Mouse (Mus musculus) midbrain, embryonic 11.5 days (tissue): ENCODE results near the gene Pias1. TPM values are rescaled to one million over a fixed set of nuclear protein-coding genes. Genes with fewer than 3 reads are reported as not detected.

Experiments used
- ATAC-seq: fragments of 200-750 bp; cut with Nextera tagmentation; 2 replicates; pipeline ENCODE4 v1.8.0; 2017; ENCODE audit warnings: moderate TSS enrichment, moderate library complexity; ENCODE audit not compliant: low FRiP score
- DNase-seq: peaks from one replicate; pipeline ENCODE4 v3.0.0; 2015; ENCODE audit warnings: low spot score; ENCODE audit errors: missing footprints
- H3K27ac ChIP-seq: fragments of 300-500 bp; sonication (generic); 2 replicates; pipeline ENCODE4 v1.5.1; 2014; ENCODE audit warnings: low read depth, low read length
- H3K27me3 ChIP-seq: fragments of 300-500 bp; sonication (generic); 2 replicates; pipeline ENCODE4 v1.6.1; 2014; ENCODE audit warnings: mild to moderate bottlenecking, low read length, moderate library complexity, mixed read lengths; ENCODE audit not compliant: control insufficient read depth, insufficient read depth
- H3K36me3 ChIP-seq: fragments of 300-500 bp; sonication (generic); 2 replicates; pipeline ENCODE4 v1.6.1; 2014; ENCODE audit warnings: mild to moderate bottlenecking, low read length, moderate library complexity, mixed read lengths; ENCODE audit not compliant: control insufficient read depth, insufficient read depth
- H3K4me1 ChIP-seq: fragments of 300-500 bp; sonication (generic); 2 replicates; pipeline ENCODE4 v1.6.1; 2014; ENCODE audit warnings: low read length; ENCODE audit not compliant: control insufficient read depth, insufficient read depth
- H3K4me2 ChIP-seq: fragments of 300-500 bp; sonication (generic); 2 replicates; pipeline ENCODE4 v1.6.1; 2014; ENCODE audit warnings: mild to moderate bottlenecking, moderate library complexity
- H3K4me3 ChIP-seq: fragments of 300-500 bp; sonication (generic); 2 replicates; pipeline ENCODE4 v1.5.1; 2014; ENCODE audit warnings: low read depth, low read length
- H3K9ac ChIP-seq: fragments of 300-500 bp; sonication (generic); 2 replicates; pipeline ENCODE4 v1.6.1; 2014; ENCODE audit warnings: low read length
- H3K9me3 ChIP-seq: fragments of 300-500 bp; sonication (generic); 2 replicates; pipeline ENCODE4 v1.6.1; 2016; ENCODE audit warnings: low read length; ENCODE audit not compliant: control insufficient read depth
- WGBS: fragments of 180-500 bp; shearing (Covaris S2); extraction: QIAGEN DNeasy Blood & Tissue Kit; methylation state at CpG from one replicate; pipeline ENCODE4 v1.1.7; 2014; 5-methylcytosine and 5-hydroxymethylcytosine counted together
- polyA plus RNA-seq: library from polyadenylated mRNA; unstranded; fragments of >200 nt; fragmentation: Nextera tagmentation; extraction: Ambion mirVana; gene quantifications from 2 replicates; pipeline ENCODE4 v1.2.1, GENCODE M21; 2014

Gene Pias1
- 73.3 and 74.5 TPM in 2 replicates for polyA plus RNA-seq

GRCm38 (mm10) chr9:62987824-62988223 lies at the start of gene Pias1:
Gene Pias1 (minus strand): TSS chr9:62987924.
- H3K36me3 ChIP-seq, result no peaks in the 10 kb centered on the region
- H3K4me2 ChIP-seq, result no peak within 1 kb of the TSS
- no peaks in the 10 kb centered on the region for H3K9me3 ChIP-seq
- no peaks in the 10 kb centered on the region for H3K27me3 ChIP-seq
- H3K4me1 ChIP-seq, result no peaks in the 10 kb centered on the region
- no peak for DNase-seq
- no peak within 1 kb of the TSS for H3K4me3 ChIP-seq
- ATAC-seq, result no peak
- no peak within 1 kb of the TSS for H3K9ac ChIP-seq
- WGBS, result 89% methylated on average over 5 of the region's 5 CpGs
- no peak within 1 kb of the TSS for H3K27ac ChIP-seq

GRCm38 (mm10) chr9:63035431-63035830 lies 47.7 kb upstream of the Pias1 start:
- H3K27ac ChIP-seq, result no peak overlapping the region
- no peaks in the 10 kb centered on the region for H3K27me3 ChIP-seq
- no peaks in the 10 kb centered on the region for H3K36me3 ChIP-seq
- H3K9me3 ChIP-seq, result no peaks in the 10 kb centered on the region
- no peak overlapping the region for H3K4me2 ChIP-seq
- ATAC-seq, result no peak
- no peaks in the 10 kb centered on the region for H3K4me1 ChIP-seq
- no peak for DNase-seq
- H3K9ac ChIP-seq, result no peak overlapping the region
- WGBS, result 93% methylated on average over 2 of the region's 2 CpGs
- H3K4me3 ChIP-seq, result no peak overlapping the region

- H3K4me2 ChIP-seq, result no peak overlapping the region
- H3K4me3 ChIP-seq, result no peak overlapping the region
- H3K4me1 ChIP-seq, result no peaks in the 10 kb centered on the region
- DNase-seq (no peak), ATAC-seq (no peak)
- no peak overlapping the region for H3K27ac ChIP-seq
- no peaks in the 10 kb centered on the region for H3K9me3 ChIP-seq
- WGBS, result 72% methylated on average over 13 of the region's 13 CpGs
- H3K27me3 ChIP-seq, result no peaks in the 10 kb centered on the region
- no peaks in the 10 kb centered on the region for H3K36me3 ChIP-seq
- H3K9ac ChIP-seq, result no peak overlapping the region
These were observed 43.5 kb upstream of the Pias1 start for GRCm38 (mm10) chr9:63031011-63031782.

- WGBS, result 87% methylated on average over 1 of the region's 1 CpGs
These were observed 34.8 kb upstream of the Pias1 start for GRCm38 (mm10) chr9:63022486-63022885.

GRCm38 (mm10) chr9:63007371-63007770 lies 19.6 kb upstream of the Pias1 start:
- Histone ChIP-seq H3K36me3 (no peaks in the 10 kb centered on the region), H3K4me1 (no peaks in the 10 kb centered on the region), H3K4me3 (no peak overlapping the region), H3K27ac (no peak overlapping the region), H3K9me3 (no peaks in the 10 kb centered on the region), H3K4me2 (no peak overlapping the region), H3K27me3 (no peaks in the 10 kb centered on the region), H3K9ac (no peak overlapping the region)
- no peak for ATAC-seq
- 85% methylated on average over 4 of the region's 4 CpGs for WGBS
- no peak for DNase-seq

More at GRCm38 (mm10) chr9:63022486-63022885, 34.8 kb upstream of the Pias1 start:
- Histone ChIP-seq H3K4me2 (no peak overlapping the region), H3K27ac (no peak overlapping the region), H3K9me3 (no peaks in the 10 kb centered on the region), H3K9ac (no peak overlapping the region), H3K36me3 (no peaks in the 10 kb centered on the region), H3K27me3 (no peaks in the 10 kb centered on the region), H3K4me1 (no peaks in the 10 kb centered on the region), H3K4me3 (no peak overlapping the region)
- ATAC-seq (no peak), DNase-seq (no peak)

- Histone ChIP-seq H3K4me3 (no peak overlapping the region), H3K4me1 (no peaks in the 10 kb centered on the region), H3K27ac (no peak overlapping the region), H3K36me3 (no peaks in the 10 kb centered on the region), H3K27me3 (no peaks in the 10 kb centered on the region), H3K9ac (no peak overlapping the region), H3K4me2 (no peak overlapping the region), H3K9me3 (no peaks in the 10 kb centered on the region)
- no peak for ATAC-seq
- 83% methylated on average over 6 of the region's 6 CpGs for WGBS
- no peak for DNase-seq
These were observed 18.5 kb upstream of the Pias1 start for GRCm38 (mm10) chr9:63006081-63006820.

- Histone ChIP-seq H3K27ac (no peak overlapping the region), H3K4me3 (no peak overlapping the region), H3K9me3 (no peaks in the 10 kb centered on the region), H3K27me3 (no peaks in the 10 kb centered on the region), H3K9ac (no peak overlapping the region), H3K4me1 (no peaks in the 10 kb centered on the region), H3K36me3 (no peaks in the 10 kb centered on the region), H3K4me2 (no peak overlapping the region)
- ATAC-seq, result no peak
- WGBS, result 62% methylated on average over 3 of the region's 3 CpGs
- DNase-seq, result no peak
These were observed 10.8 kb upstream of the Pias1 start for GRCm38 (mm10) chr9:62998561-62998960.

GRCm38 (mm10) chr9:62997626-62998025 lies 9.9 kb upstream of the Pias1 start:
- Histone ChIP-seq H3K9ac (no peak overlapping the region), H3K4me2 (no peak overlapping the region), H3K27ac (no peak overlapping the region), H3K4me3 (no peak overlapping the region), H3K4me1 (no peaks in the 10 kb centered on the region), H3K9me3 (no peaks in the 10 kb centered on the region), H3K36me3 (no peaks in the 10 kb centered on the region), H3K27me3 (no peaks in the 10 kb centered on the region)
- 87% methylated on average over 3 of the region's 3 CpGs for WGBS
- ATAC-seq (no peak), DNase-seq (no peak)

GRCm38 (mm10) chr9:62995186-62995585 lies 7.5 kb upstream of the Pias1 start:
- Histone ChIP-seq H3K27ac (no peak overlapping the region), H3K9me3 (no peaks in the 10 kb centered on the region)
- ATAC-seq, result no peak

More at GRCm38 (mm10) chr9:62995186-62995585, 7.5 kb upstream of the Pias1 start:
- H3K27me3 ChIP-seq, result no peaks in the 10 kb centered on the region
- 73% methylated on average over 2 of the region's 2 CpGs for WGBS
- H3K9ac ChIP-seq, result no peak overlapping the region
- no peaks in the 10 kb centered on the region for H3K4me1 ChIP-seq
- DNase-seq, result no peak
- H3K4me3 ChIP-seq, result no peak overlapping the region
- H3K36me3 ChIP-seq, result no peaks in the 10 kb centered on the region
- no peak overlapping the region for H3K4me2 ChIP-seq
